Mouse (Mus musculus): ENCODE results near the gene Gm21739. TPM values are rescaled to one million over a fixed set of nuclear protein-coding genes. Genes with fewer than 3 reads are reported as not detected.
"Not testable (repeated sequence)": the region's sequence is repeated elsewhere in the genome, so short reads cannot be mapped to it uniquely, and the experiment has no call there.

The Gm21739 gene
- not detected in 2 replicates for polyA plus RNA-seq (2015; fragmentation: Nextera tagmentation; extraction: Ambion mirVana)

- not testable (repeated sequence) for H3K4me3 ChIP-seq (ENCODE audit: low read depth, low read length); H3K4me2 ChIP-seq (ENCODE audit: low read depth, low read length); H3K4me1 ChIP-seq (ENCODE audit: control insufficient read depth, low read depth, low read length); H3K9me3 ChIP-seq (replicated peaks; ENCODE audit: control insufficient read depth, low read length); H3K27ac ChIP-seq (ENCODE audit: low read length); H3K36me3 ChIP-seq (ENCODE audit: control insufficient read depth, insufficient read depth); ATAC-seq (ENCODE audit: low read depth); H3K27me3 ChIP-seq (ENCODE audit: control insufficient read depth, insufficient read depth, low read depth, low read length); H3K9ac ChIP-seq (ENCODE audit: low read depth, low read length)
- WGBS (ENCODE audit: insufficient replicate concordance) = no CpG with 5 or more reads among the region's 6 CpGs
Observed at GRCm38 (mm10) chrY:44264344-44264743, at the start of gene Gm21739. Gene Gm21739, minus strand, starts transcription at chrY:44264444.

Measured in liver, embryonic 16.5 days (tissue).